23 mouse cellular contexts compared by ENCODE assay signal in the genomic region with DNA sequence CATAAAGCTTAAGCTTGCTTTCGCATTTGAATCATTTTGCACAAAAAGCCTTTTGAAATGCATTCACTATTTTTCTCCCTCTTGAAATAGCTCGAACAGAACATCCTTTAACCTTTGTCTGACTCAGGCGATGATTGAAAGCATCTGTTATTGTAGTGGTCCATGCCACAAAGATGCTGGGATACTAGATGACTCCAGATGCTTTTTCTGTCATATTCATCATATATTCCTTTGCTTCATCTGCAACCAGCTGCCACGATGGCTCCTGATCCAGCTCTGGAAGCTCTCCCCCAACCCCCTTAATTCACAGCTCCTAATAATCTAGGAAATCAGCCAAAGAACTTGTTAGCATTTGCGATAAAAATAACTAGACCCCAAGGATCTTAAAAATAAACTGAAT. TPM values are rescaled to one million over a fixed set of nuclear protein-coding genes. Genes with fewer than 3 reads are reported as not detected.
DNase-seq lines count a peak whose midpoint lies in the region; ATAC-seq and TF ChIP-seq lines count a peak whose summit lies in the region.
"Had no signal": no experiment of that assay in that cellular context is flagged by ENCODE, and none has a peak within 500 bp of the region (broad histone marks: within the 10 kb centered on the region; RNA-seq: fewer than 3 reads in every experiment).

No protein-coding gene starts in this region.

- H3K4me1 ChIP-seq in forebrain, embryonic 14.5 days (ENCODE audit: control insufficient read depth, insufficient read depth, low read length), result no peaks in the 10 kb centered on the region
- no peaks in the 10 kb centered on the region for H3K4me1 ChIP-seq in forebrain, embryonic 12.5 days
- no peaks in the 10 kb centered on the region for H3K4me1 ChIP-seq in neural tube, embryonic 15.5 days
- no peaks in the 10 kb centered on the region; the same call in 1 of the 2 replicates for H3K4me1 ChIP-seq in liver, postnatal 0 days (ENCODE audit: insufficient read depth)
- H3K4me1 ChIP-seq: embryonic facial prominence, embryonic 15.5 days; limb, embryonic 13.5 days; midbrain, embryonic 15.5 days had no signal

- no peaks in the 10 kb centered on the region for H3K9me3 ChIP-seq in forebrain, embryonic 14.5 days (replicated peaks; ENCODE audit: control insufficient read depth, low read length)
- 0 out of 2 replicates have a peak, but pooled peaks cover 4% of the 10 kb centered on the region for H3K9me3 ChIP-seq in forebrain, embryonic 12.5 days
- no peaks in the 10 kb centered on the region for H3K9me3 ChIP-seq in neural tube, embryonic 15.5 days (replicated peaks)
- H3K9me3 ChIP-seq in liver, postnatal 0 days (ENCODE audit: low read length), result no peaks in the 10 kb centered on the region
- H3K9me3 ChIP-seq: embryonic facial prominence, embryonic 15.5 days; midbrain, embryonic 15.5 days had no signal

- no peak overlapping the region for H3K4me2 ChIP-seq in forebrain, embryonic 14.5 days (ENCODE audit: low read length)
- no peak overlapping the region for H3K4me2 ChIP-seq in forebrain, embryonic 12.5 days
- no peak overlapping the region for H3K4me2 ChIP-seq in neural tube, embryonic 15.5 days
- no peak overlapping the region for H3K4me2 ChIP-seq in liver, postnatal 0 days (ENCODE audit: low read depth, low read length)
- H3K4me2 ChIP-seq: embryonic facial prominence, embryonic 15.5 days; heart, embryonic 11.5 days; limb, embryonic 13.5 days; midbrain, embryonic 15.5 days had no signal

- TF ChIP-seq CTCF in liver, postnatal 0 days (IDR thresholded peaks at IDR 0.05; ENCODE audit: low read depth), result no peak

- no peak overlapping the region for H3K27ac ChIP-seq in forebrain, embryonic 14.5 days (ENCODE audit: low read depth, low read length)
- H3K27ac ChIP-seq in forebrain, embryonic 12.5 days, result no peak overlapping the region
- H3K27ac ChIP-seq in neural tube, embryonic 15.5 days (replicated peaks), result no peak overlapping the region
- no peak overlapping the region for H3K27ac ChIP-seq in liver, postnatal 0 days (ENCODE audit: low read depth)
- H3K27ac ChIP-seq: embryonic facial prominence, embryonic 15.5 days; limb, embryonic 13.5 days; liver, embryonic 14.5 days; midbrain, embryonic 15.5 days had no signal

- 58% methylated on average over 5 of the region's 5 CpGs for WGBS in forebrain, embryonic 14.5 days
- WGBS in forebrain, embryonic 12.5 days, result 56% methylated on average over 5 of the region's 5 CpGs
- 53% methylated on average over 5 of the region's 5 CpGs for WGBS in neural tube, embryonic 15.5 days
- 80% methylated on average over 5 of the region's 5 CpGs for whole genome bisulfite sequencing in liver, postnatal 0 days (ENCODE audit: insufficient replicate concordance)

- no peaks in the 10 kb centered on the region for H3K27me3 ChIP-seq in forebrain, embryonic 14.5 days (replicated peaks; ENCODE audit: control insufficient read depth, insufficient read depth, low read length)
- H3K27me3 ChIP-seq in forebrain, embryonic 12.5 days, result no peaks in the 10 kb centered on the region
- H3K27me3 ChIP-seq in neural tube, embryonic 15.5 days (replicated peaks), result no peaks in the 10 kb centered on the region
- H3K27me3 ChIP-seq in liver, postnatal 0 days (ENCODE audit: insufficient read depth, low read length), result no peaks in the 10 kb centered on the region
- H3K27me3 ChIP-seq: embryonic facial prominence, embryonic 15.5 days; limb, embryonic 13.5 days; megakaryocyte, embryonic 14.5 days; midbrain, embryonic 15.5 days had no signal

- TF ChIP-seq EP300 in liver, postnatal 0 days (IDR thresholded peaks at IDR 0.05; ENCODE audit: low read depth), result no peak

- H3K9ac ChIP-seq in forebrain, embryonic 14.5 days (ENCODE audit: low read length), result no peak overlapping the region
- no peak overlapping the region for H3K9ac ChIP-seq in forebrain, embryonic 12.5 days
- H3K9ac ChIP-seq in neural tube, embryonic 15.5 days (replicated peaks), result no peak overlapping the region
- no peak overlapping the region for H3K9ac ChIP-seq in liver, postnatal 0 days (replicated peaks)
- H3K9ac ChIP-seq: embryonic facial prominence, embryonic 15.5 days; limb, embryonic 13.5 days; liver, embryonic 14.5 days; midbrain, embryonic 15.5 days had no signal

- no peak overlapping the region for H3K4me3 ChIP-seq in forebrain, embryonic 14.5 days (ENCODE audit: low read depth, low read length)
- H3K4me3 ChIP-seq in forebrain, embryonic 12.5 days (replicated peaks), result no peak overlapping the region
- H3K4me3 ChIP-seq in neural tube, embryonic 15.5 days (replicated peaks), result no peak overlapping the region
- no peak overlapping the region for H3K4me3 ChIP-seq in liver, postnatal 0 days (ENCODE audit: low read depth, low read length)
- H3K4me3 ChIP-seq: embryonic facial prominence, embryonic 15.5 days; limb, embryonic 13.5 days; megakaryocyte, embryonic 14.5 days; midbrain, embryonic 15.5 days had no signal

- peak; percentile 27 for DNase-seq in forebrain, embryonic 14.5 days (ENCODE audit: low spot score)
- peak; percentile 11 to 51 for DNase-seq in layer of hippocampus, adult 18-20 months (ENCODE audit: low spot score in 2 of 2)
- no peak for DNase-seq in layer of hippocampus, postnatal 25 days (ENCODE audit: extremely low spot score in 1 of 2, low spot score in 1 of 2)
- no peak for DNase-seq in neural tube, embryonic 10.5 days (ENCODE audit: extremely low spot score, low spot score)
- DNase-seq in liver, postnatal 0 days, result no peak
- DNase-seq in ovary, postnatal 14 days (ENCODE audit: low spot score), result no peak
- DNase-seq: adrenal gland, postnatal 14 days; cerebellum, adult 11-12 months; cerebellum, postnatal 14 days; heart, postnatal 10 days; kidney, postnatal 4 days; right cerebral cortex, adult 18-20 months; thymus, postnatal 14 days had no signal

- no peak for ATAC-seq in forebrain, embryonic 14.5 days
- ATAC-seq in forebrain, embryonic 12.5 days (ENCODE audit: low FRiP score), result no peak
- ATAC-seq in neural tube, embryonic 15.5 days (ENCODE audit: low FRiP score), result peak; percentile 29; the same call in 1 of the 2 replicates
- ATAC-seq in liver, postnatal 0 days, result no peak
- ATAC-seq: CD4-positive, CD25-positive, alpha-beta regulatory T cell, adult 4 months; inflammation-experienced regulatory T-cells, adult 6 months; midbrain, embryonic 15.5 days had no signal

- no peaks in the 10 kb centered on the region for H3K36me3 ChIP-seq in forebrain, embryonic 14.5 days (ENCODE audit: control insufficient read depth, insufficient read depth, low read length)
- H3K36me3 ChIP-seq in forebrain, embryonic 12.5 days (replicated peaks), result no peaks in the 10 kb centered on the region
- H3K36me3 ChIP-seq in neural tube, embryonic 15.5 days, result no peaks in the 10 kb centered on the region
- H3K36me3 ChIP-seq in liver, postnatal 0 days (replicated peaks; ENCODE audit: insufficient read depth, low read length), result no peaks in the 10 kb centered on the region
- H3K36me3 ChIP-seq: embryonic facial prominence, embryonic 15.5 days; limb, embryonic 13.5 days; midbrain, embryonic 15.5 days had no signal

RNA-seq across cellular contexts. Expression of a gene that starts 30.9 kb away (rescaled TPM):
- 175 and 197 TPM in 2 replicates for polyA plus RNA-seq in forebrain, embryonic 14.5 days (2014; fragmentation: Nextera tagmentation; extraction: Ambion mirVana)
- 168 and 170 TPM in 2 replicates for polyA plus RNA-seq in forebrain, embryonic 12.5 days (2016; fragmentation: Nextera tagmentation; extraction: Ambion mirVana)
- total RNA-seq in layer of hippocampus, adult 18-20 months (2021), result 100 to 1,000 TPM; 117 to 121 TPM
- 100 to 1,000 TPM; 113 to 131 TPM for total RNA-seq in layer of hippocampus, postnatal 25 days (2021)
- 206 and 217 TPM in 2 replicates for polyA plus RNA-seq in neural tube, embryonic 15.5 days (2015; fragmentation: Nextera tagmentation; extraction: Ambion mirVana)
- polyA plus RNA-seq in liver, postnatal 0 days (2015; fragmentation: Nextera tagmentation; extraction: Ambion mirVana), result 129 and 133 TPM in 2 replicates

RNA-seq across cellular contexts. Expression of a gene that starts 31.0 kb away (rescaled TPM):
- 10.5 and 14.4 TPM in 2 replicates for polyA plus RNA-seq in forebrain, embryonic 14.5 days (2014; fragmentation: Nextera tagmentation; extraction: Ambion mirVana)
- 10.2 and 11.2 TPM in 2 replicates for polyA plus RNA-seq in forebrain, embryonic 12.5 days (2016; fragmentation: Nextera tagmentation; extraction: Ambion mirVana)
- total RNA-seq in layer of hippocampus, adult 18-20 months (2021), result 100 to 1,000 TPM; 132 to 154 TPM
- total RNA-seq in layer of hippocampus, postnatal 25 days (2021), result 100 to 1,000 TPM; 120 to 126 TPM
- polyA plus RNA-seq in neural tube, embryonic 15.5 days (2015; fragmentation: Nextera tagmentation; extraction: Ambion mirVana), result 13.1 and 15.4 TPM in 2 replicates
- 3.0 and 4.1 TPM in 2 replicates for polyA plus RNA-seq in liver, postnatal 0 days (2015; fragmentation: Nextera tagmentation; extraction: Ambion mirVana)

Comparison
In these comparisons a context has a peak if more than half of its experiments do, and no peak if none do; other contexts are left out.
1. DNase-seq: peak in forebrain, embryonic 14.5 days (single experiment) and layer of hippocampus, adult 18-20 months (2 of 2); none in layer of hippocampus, postnatal 25 days (0 of 2), neural tube, embryonic 10.5 days (single experiment), liver, postnatal 0 days (single experiment) and ovary, postnatal 14 days (single experiment).